Mouse (Mus musculus) hindbrain, embryonic 11.5 days (tissue): ENCODE results near the gene Slco6c1. TPM values are rescaled to one million over a fixed set of nuclear protein-coding genes. Genes with fewer than 3 reads are reported as not detected.
A peak's percentile ranks its signal among the peaks of the same experiment; 100 is the strongest.

Source experiments
- ATAC-seq: fragments of 200-750 bp; cut with Nextera tagmentation; 2 replicates; pipeline ENCODE4 v1.8.0; 2017; ENCODE audit warnings: mild to moderate bottlenecking, moderate TSS enrichment, moderate library complexity; ENCODE audit not compliant: low FRiP score
- DNase-seq: peaks from one replicate; pipeline ENCODE4 v3.0.0-alpha.2; 2015; ENCODE audit warnings: low spot score
- H3K27ac ChIP-seq: fragments of 300-500 bp; sonication (generic); 2 replicates; pipeline ENCODE4 v1.5.1; 2014; ENCODE audit warnings: mild to moderate bottlenecking, low read depth, low read length
- H3K27me3 ChIP-seq: fragments of 300-500 bp; sonication (generic); 2 replicates; pipeline ENCODE4 v1.6.1; 2014; ENCODE audit warnings: mild to moderate bottlenecking, low read length, moderate library complexity, mixed read lengths; ENCODE audit not compliant: control insufficient read depth, insufficient read depth
- H3K36me3 ChIP-seq: fragments of 300-500 bp; sonication (generic); 2 replicates; pipeline ENCODE4 v1.6.1; 2014; ENCODE audit warnings: mild to moderate bottlenecking, low read length, moderate library complexity, mixed read lengths; ENCODE audit not compliant: control insufficient read depth, insufficient read depth
- H3K4me1 ChIP-seq: fragments of 300-500 bp; sonication (generic); replicated peaks from 2 replicates; pipeline ENCODE4 v1.6.1; 2014; ENCODE audit warnings: low read length, mixed read lengths; ENCODE audit not compliant: control insufficient read depth, insufficient read depth
- H3K4me2 ChIP-seq: fragments of 300-500 bp; sonication (generic); replicated peaks from 2 replicates; pipeline ENCODE4 v1.6.1; 2014; ENCODE audit warnings: mild to moderate bottlenecking, low read depth, low read length
- H3K4me3 ChIP-seq: fragments of 300-500 bp; sonication (generic); 2 replicates; pipeline ENCODE4 v1.5.1; 2014; ENCODE audit warnings: low read depth, low read length
- H3K9ac ChIP-seq: fragments of 300-500 bp; sonication (generic); 2 replicates; pipeline ENCODE4 v1.6.1; 2014; ENCODE audit warnings: low read depth, low read length
- H3K9me3 ChIP-seq: fragments of 300-500 bp; sonication (generic); 2 replicates; pipeline ENCODE4 v1.6.1; 2016; ENCODE audit warnings: low read length; ENCODE audit not compliant: control insufficient read depth
- WGBS: fragments of 180-500 bp; shearing (Covaris S2); extraction: QIAGEN DNeasy Blood & Tissue Kit; methylation state at CpG from one replicate; pipeline ENCODE4 v1.1.7; 2014; 5-methylcytosine and 5-hydroxymethylcytosine counted together
- polyA plus RNA-seq: library from polyadenylated mRNA; unstranded; fragments of >200 nt; fragmentation: Nextera tagmentation; extraction: Ambion mirVana; gene quantifications from 2 replicates; pipeline ENCODE4 v1.2.1, GENCODE M21; 2014

Gene Slco6c1
- not detected in 2 replicates for polyA plus RNA-seq

- no peaks in the 10 kb centered on the region for H3K36me3 ChIP-seq
- no peak within 1 kb of the TSS for H3K4me3 ChIP-seq
- H3K27me3 ChIP-seq: no peaks in the 10 kb centered on the region
- H3K4me2 ChIP-seq: no peak within 1 kb of the TSS
- ATAC-seq (no peak), DNase-seq (no peak)
- no peaks in the 10 kb centered on the region for H3K9me3 ChIP-seq
- H3K27ac ChIP-seq: no peak within 1 kb of the TSS
- H3K9ac ChIP-seq: no peak within 1 kb of the TSS
- 92% methylated on average over 6 of the region's 6 CpGs for WGBS
- H3K4me1 ChIP-seq: no peaks in the 10 kb centered on the region
Measured at GRCm38 (mm10) chr1:97128201-97128600, at the start of gene Slco6c1. TSS of gene Slco6c1 (minus strand) at chr1:97128301.

GRCm38 (mm10) chr1:97038982-97039381, 89.1 kb downstream of the Slco6c1 start:
- no peaks in the 10 kb centered on the region for H3K36me3 ChIP-seq
- no peaks in the 10 kb centered on the region for H3K27me3 ChIP-seq
- ATAC-seq: peak; percentile 64; the same call in 1 of the 2 replicates
- no peak overlapping the region for H3K4me2 ChIP-seq
- DNase-seq: no peak
- H3K4me3 ChIP-seq: no peak overlapping the region
- H3K9me3 ChIP-seq: no peaks in the 10 kb centered on the region
- 61% methylated on average over 1 of the region's 1 CpGs for WGBS
- H3K27ac ChIP-seq: no peak overlapping the region
- H3K4me1 ChIP-seq: no peaks in the 10 kb centered on the region
- H3K9ac ChIP-seq: no peak overlapping the region

- no peak overlapping the region for H3K9ac ChIP-seq
- no peaks in the 10 kb centered on the region for H3K4me1 ChIP-seq
- H3K27me3 ChIP-seq: no peaks in the 10 kb centered on the region
- H3K4me2 ChIP-seq: no peak overlapping the region
- no peaks in the 10 kb centered on the region for H3K9me3 ChIP-seq
- peak; percentile 56 for DNase-seq
- 10% methylated on average over 2 of the region's 2 CpGs for WGBS
- ATAC-seq: peak; percentile 71; the same call in 1 of the 2 replicates
- H3K4me3 ChIP-seq: no peak overlapping the region
- no peaks in the 10 kb centered on the region for H3K36me3 ChIP-seq
- no peak overlapping the region for H3K27ac ChIP-seq
Measured at GRCm38 (mm10) chr1:97038548-97038947, 89.6 kb downstream of the Slco6c1 start.

GRCm38 (mm10) chr1:97037955-97038354, 90.1 kb downstream of the Slco6c1 start:
- no peaks in the 10 kb centered on the region for H3K4me1 ChIP-seq
- H3K36me3 ChIP-seq: no peaks in the 10 kb centered on the region
- WGBS: 70% methylated on average over 2 of the region's 2 CpGs
- no peak overlapping the region for H3K4me2 ChIP-seq
- H3K9me3 ChIP-seq: no peaks in the 10 kb centered on the region
- no peak for DNase-seq
- no peak overlapping the region for H3K27ac ChIP-seq
- no peak overlapping the region for H3K9ac ChIP-seq
- H3K4me3 ChIP-seq: no peak overlapping the region
- no peak for ATAC-seq
- H3K27me3 ChIP-seq: no peaks in the 10 kb centered on the region

GRCm38 (mm10) chr1:97021388-97021787, 106.7 kb downstream of the Slco6c1 start:
- Histone ChIP-seq H3K4me3 (no peak overlapping the region), H3K27ac (no peak overlapping the region), H3K4me2 (no peak overlapping the region), H3K9ac (no peak overlapping the region), H3K9me3 (no peaks in the 10 kb centered on the region), H3K4me1 (no peaks in the 10 kb centered on the region), H3K36me3 (no peaks in the 10 kb centered on the region), H3K27me3 (no peaks in the 10 kb centered on the region)
- no peak for ATAC-seq
- no peak for DNase-seq
- WGBS: 85% methylated on average over 2 of the region's 2 CpGs

GRCm38 (mm10) chr1:97019404-97019803, 108.7 kb downstream of the Slco6c1 start:
- no peak for ATAC-seq
- H3K9ac ChIP-seq: no peak overlapping the region
- no peaks in the 10 kb centered on the region for H3K36me3 ChIP-seq
- no peak for DNase-seq
- no peaks in the 10 kb centered on the region for H3K27me3 ChIP-seq
- no peaks in the 10 kb centered on the region for H3K4me1 ChIP-seq
- no peak overlapping the region for H3K4me2 ChIP-seq
- WGBS: 66% methylated on average over 1 of the region's 1 CpGs
- H3K27ac ChIP-seq: no peak overlapping the region
- no peaks in the 10 kb centered on the region for H3K9me3 ChIP-seq
- no peak overlapping the region for H3K4me3 ChIP-seq

GRCm38 (mm10) chr1:97018978-97019377, 109.1 kb downstream of the Slco6c1 start:
- DNase-seq: peak; percentile 65
- Histone ChIP-seq H3K4me2 (no peak overlapping the region), H3K27ac (no peak overlapping the region), H3K27me3 (no peaks in the 10 kb centered on the region), H3K9me3 (no peaks in the 10 kb centered on the region), H3K4me3 (no peak overlapping the region), H3K9ac (no peak overlapping the region), H3K4me1 (no peaks in the 10 kb centered on the region), H3K36me3 (no peaks in the 10 kb centered on the region)
- ATAC-seq: peak; percentile 38; the same call in 1 of the 2 replicates
